Mouse (Mus musculus) left cerebral cortex, adult 18-20 months (tissue): ENCODE results near the gene Tor1b. TPM values are rescaled to one million over a fixed set of nuclear protein-coding genes. Genes with fewer than 3 reads are reported as not detected.
"Not testable (repeated sequence)": the region's sequence is repeated elsewhere in the genome, so short reads cannot be mapped to it uniquely, and the experiment has no call there.

Experiments
- DNase-seq, 2 experiments: peaks; one replicate each; pipeline ENCODE4 v3.0.0; 2021 to 2022; ENCODE audit warnings: low spot score in 2 of 2, mixed read lengths in 1 of 2
- total RNA-seq, 2 experiments: library from RNA; stranded (reverse); gene quantifications; 2 replicates each; pipeline ENCODE4 v1.2.3; 2021

Gene Tor1b
- total RNA-seq, 2 experiments from 2014 or later: 27.4 to 30.2 TPM

DNA sequence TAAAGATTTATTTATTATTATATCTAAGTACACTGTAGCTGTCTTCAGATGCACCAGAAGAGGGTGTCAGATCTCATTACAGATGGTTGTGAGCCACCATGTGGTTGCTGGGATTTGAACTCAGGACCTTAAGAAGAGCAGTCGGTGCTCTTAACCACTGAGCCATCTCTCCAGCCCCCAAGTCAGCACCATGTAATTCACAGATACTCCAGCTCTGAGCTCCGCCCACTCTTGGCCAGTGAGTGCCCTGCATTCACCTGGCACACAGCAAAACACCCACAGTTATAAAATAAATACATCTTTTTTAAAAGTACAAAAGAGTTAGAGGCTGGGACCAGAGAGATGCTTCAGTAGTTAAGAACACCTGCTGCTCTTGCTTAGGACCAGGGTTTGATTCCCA, 21.9 kb upstream of the Tor1b start:
- not testable (repeated sequence) for DNase-seq

- no peak for DNase-seq
Measured at GRCm38 (mm10) chr2:30931922-30932321, 20.8 kb upstream of the Tor1b start.

DNA sequence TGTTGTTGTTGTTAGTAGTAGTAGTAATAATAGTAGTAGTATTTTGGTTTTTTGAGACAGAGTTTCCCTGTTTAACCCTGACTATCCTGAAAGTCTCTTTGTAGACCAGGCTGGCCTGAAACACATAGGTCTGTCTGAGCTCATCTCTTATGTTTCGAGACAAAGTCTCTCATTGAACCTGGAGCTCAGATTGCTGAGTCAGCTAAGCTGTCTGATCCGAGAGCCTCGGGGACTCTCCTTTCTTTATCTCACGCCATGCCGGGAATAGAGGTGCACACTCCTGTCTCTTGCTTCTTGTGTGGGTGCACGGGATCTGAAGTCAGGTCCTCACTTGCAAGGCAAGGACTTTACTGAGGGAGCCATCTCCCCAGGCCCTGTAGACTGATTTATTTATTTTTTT, 19.7 kb upstream of the Tor1b start:
- no peak for DNase-seq

- peak; percentile 69 to 83 for DNase-seq
Measured at GRCm38 (mm10) chr2:30933917-30934450, 18.8 kb upstream of the Tor1b start.

DNA sequence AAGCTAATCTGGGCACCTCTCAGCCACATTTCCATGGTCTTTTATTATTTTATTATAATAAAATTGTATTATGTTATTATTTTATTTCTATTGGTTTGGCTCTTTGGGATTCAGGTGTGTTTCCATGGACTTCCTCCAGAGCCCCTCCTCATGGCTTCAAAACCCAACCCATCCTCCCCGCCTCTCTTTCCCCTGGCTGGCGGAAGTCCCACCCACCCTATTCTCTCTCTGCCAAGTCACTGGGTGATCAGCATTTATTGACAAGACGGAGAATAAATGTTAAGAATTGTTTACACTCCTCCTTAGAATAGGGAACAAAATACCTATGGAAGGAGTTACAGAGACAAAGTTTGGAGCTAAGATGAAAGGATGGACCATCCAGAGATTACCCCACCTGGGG, 16.0 kb upstream of the Tor1b start:
- no peak for DNase-seq

DNA sequence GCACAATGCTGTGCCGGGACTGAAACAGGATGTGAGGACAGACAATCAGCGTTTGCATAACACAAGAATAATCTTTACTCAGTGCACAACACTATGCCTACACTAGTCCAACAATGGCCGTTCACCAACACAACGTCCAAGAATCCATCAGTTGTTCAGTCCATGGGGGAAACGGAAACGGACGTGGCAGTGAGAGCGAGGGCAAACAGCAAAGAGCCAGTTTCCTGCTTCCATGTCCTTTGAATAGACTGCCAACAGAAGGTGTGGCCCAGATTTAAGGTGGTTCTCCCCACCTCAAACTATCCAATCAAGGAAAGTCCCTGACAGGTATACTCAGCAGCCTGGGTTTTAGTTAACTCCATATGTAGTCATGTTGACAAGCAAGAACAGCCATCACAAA, 15.0 kb upstream of the Tor1b start:
- DNase-seq: no peak

DNA sequence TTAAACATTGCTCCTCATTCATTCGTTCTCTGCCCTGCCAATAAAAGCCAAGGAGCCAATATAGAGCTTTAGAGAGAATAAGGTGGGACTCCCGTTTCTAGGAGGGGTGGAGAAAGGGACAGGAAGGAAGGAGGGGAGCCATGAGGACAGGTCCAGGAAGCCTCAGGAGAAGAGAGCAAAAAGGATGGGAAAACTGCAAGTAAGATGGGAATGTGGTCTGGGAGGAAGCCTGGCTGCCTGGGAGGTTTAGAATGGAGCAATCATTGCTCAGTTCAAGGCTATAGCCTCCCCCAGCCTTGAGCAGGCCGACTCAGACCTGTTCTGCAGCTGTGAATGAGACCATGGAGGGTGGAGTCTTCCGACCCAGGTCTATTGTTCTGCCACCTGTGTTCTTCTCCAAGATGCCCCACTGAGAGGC, 14.2 kb upstream of the Tor1b start:
- no peak for DNase-seq

- no peak for DNase-seq
Measured at GRCm38 (mm10) chr2:30941586-30941985, 11.2 kb upstream of the Tor1b start.

GRCm38 (mm10) chr2:30942116-30942515, 10.6 kb upstream of the Tor1b start:
- not testable (repeated sequence) for DNase-seq

DNA sequence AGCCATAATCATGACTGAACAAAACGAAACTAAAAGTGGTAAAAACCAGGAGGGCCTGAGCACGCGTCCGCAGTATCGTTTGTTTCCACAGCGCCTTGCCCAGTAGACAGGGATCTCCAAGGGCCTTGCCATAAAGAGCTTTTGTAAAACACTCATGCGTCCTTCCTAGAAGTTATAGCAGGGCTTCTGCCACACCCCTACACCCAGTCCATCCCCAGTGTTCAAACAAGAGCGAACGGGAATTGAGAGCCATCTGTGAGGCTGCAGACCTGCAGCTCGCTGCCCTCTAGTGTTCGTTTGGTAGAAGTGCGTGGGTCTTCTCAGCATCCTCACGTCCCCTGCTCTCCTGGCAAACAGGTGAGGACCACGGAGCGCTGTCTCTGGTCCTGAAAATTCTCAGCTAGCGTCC, 10.2 kb upstream of the Tor1b start:
- DNase-seq: peak in 1 of 2 experiments; percentile 53

- no peak for DNase-seq
Measured at GRCm38 (mm10) chr2:30952457-30952823, 319 bp upstream of the Tor1b start.

DNA sequence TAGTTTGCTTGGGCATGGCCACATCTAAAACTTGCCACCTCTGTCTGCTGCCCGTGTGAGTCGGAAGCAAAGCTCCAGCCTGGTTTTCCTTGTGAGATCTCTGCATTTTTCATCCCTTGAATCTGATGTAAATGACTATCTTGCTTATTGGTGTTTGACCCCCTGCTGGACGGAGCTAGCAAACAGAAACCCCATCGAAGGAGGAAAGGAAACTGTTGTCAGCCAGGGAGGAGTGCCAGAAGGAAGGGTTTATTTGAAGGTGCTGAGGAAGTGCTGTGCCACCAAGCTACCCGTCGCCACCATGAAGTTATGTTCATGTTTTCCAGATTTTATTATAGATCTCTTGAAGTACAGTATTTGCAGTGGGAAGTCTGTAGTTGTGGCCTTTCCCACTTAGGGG, 2.0 kb downstream of the Tor1b start:
- DNase-seq: no peak

- no peak for DNase-seq
Measured at GRCm38 (mm10) chr2:30957511-30957910, 4.8 kb downstream of the Tor1b start.

DNA sequence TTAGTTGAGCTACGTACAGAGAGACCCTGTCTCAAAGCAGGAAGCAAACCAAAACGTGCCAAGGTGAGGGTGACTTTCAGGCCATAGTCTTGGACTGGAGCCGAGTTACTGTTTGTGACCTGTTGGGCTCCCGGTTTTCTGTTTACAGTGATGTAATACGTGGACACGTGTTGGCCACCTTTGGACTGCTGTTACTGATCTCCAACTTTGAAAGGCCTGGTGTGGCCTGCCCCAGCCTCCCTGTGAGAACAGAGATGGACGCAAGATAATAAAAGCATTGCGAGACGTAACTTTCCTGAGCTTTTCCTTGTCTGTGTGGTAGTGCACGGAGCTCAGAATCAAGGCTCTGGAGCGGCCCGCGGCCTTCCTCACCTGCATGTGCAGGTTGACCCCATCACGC, 6.0 kb downstream of the Tor1b start:
- no peak for DNase-seq

GRCm38 (mm10) chr2:30959856-30960255, 7.1 kb downstream of the Tor1b start:
- DNase-seq: no peak

DNA sequence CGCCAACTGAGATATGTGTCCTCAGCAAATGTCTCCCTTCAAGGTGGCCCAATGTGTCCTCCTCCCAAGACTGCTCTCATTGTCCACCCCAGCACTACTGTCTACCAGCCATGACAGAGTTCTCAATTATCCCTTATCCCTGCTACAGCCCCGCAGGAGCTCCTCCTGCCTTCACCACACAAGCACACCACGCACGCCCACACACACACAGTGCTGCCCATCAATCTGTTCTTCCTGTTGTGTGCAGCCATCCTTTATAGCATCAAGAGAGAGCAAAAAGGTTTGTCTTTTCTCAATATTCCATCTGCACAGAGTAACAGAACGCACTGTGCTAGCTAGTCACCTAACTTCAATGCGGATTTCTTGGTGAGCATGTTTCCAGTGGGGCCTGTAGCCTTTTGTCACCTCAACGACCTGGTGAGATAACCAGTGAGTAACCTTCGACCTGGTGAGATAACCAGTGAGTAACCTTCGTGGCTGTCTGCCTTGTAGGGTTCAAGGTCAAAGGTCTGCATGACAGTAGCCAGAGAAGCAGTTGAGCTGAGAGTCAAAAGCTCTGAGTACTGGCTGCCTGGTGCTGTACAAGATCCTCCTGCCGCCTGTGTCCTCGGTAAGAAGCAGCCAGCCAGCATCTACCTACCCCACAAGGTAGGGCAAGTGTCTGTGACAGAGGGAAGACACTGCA, 10.0 kb downstream of the Tor1b start:
- DNase-seq: no peak

DNA sequence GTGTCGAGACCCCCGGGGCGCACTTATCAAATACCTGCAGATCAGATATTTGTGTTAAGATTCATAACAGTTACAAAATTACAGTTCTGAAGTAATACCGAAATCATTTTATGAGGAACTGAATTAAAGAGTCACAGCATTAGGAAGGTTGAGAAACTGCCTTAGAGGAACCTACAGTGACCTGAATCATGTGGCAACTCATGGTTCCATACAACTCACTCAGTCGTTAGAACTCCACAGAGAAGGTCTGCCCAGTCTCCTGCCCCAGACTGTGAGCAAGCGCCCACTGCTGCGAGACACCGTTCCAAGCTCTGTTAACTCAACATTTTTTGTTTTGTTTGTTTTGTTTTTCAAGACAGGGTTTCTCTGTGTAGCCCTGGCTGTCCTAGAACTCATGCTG, 12.9 kb downstream of the Tor1b start:
- no peak for DNase-seq

DNA sequence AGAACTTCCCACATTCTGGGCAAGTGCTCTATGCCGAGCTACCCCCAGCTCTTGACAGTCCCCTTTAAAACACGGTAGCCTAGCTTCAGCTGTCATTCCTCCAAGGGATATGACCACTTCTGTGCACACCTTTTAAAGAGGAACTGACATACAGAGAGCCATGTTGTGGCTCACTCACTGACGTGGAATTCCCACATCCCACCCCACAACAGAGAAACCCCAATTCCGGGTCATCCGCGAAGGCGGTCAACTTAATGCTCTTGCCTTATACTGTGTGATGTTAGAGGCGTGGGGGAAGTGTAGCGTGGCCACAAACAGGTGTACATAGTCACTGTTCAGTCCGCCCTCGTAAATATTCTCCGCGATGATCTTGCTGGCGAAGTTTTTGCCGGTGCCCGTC, 14.1 kb downstream of the Tor1b start:
- no peak for DNase-seq

GRCm38 (mm10) chr2:30967352-30968327, 14.9 kb downstream of the Tor1b start, which contains the start of gene Tor1a:
Tor1a (minus strand) TSS chr2:30967933.
- peak; percentile 92 for DNase-seq

DNA sequence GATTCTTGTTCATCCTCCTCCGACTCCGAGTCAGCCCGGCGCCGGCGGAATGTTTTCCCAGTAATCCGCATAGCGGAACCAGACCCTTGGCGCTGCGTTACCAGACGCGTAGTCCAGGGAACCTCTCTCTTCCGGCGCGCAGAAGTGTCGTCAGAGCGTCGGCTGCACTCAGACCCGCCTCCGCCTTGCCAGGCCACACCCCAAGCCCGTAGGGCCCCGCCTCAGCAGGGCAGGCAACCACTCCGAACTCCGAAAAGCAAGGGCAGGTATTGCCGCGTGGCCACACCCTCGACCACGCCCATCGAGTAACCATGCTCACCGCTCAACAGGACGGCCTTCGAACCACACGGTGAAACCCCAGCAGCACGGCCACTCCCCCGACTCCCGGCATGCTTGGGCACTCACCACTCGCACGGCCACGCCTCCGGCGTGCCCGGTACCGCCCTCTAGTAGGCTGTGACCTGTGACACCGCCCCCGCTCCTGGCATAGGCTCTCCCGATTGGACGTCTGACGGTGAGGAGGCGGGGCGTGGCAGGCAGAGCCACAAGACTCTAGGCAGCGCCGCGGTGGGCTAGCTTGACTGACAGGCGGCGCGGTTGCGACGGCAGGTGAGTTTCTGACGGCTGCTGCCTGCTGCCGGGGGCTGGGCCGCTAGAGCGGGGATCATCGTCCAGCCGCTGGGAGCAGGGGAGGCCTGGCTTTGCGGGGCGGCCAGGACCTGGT, 29.2 kb downstream of the Tor1b start, which contains the start of the genes BC005624 and Usp20:
TSS of gene BC005624 (minus strand) at position 412 of the 724 bp plus-strand sequence.
TSS of gene Usp20 (plus strand) at position 490 of the 724 bp plus-strand sequence.
- peak; percentile 99 to 100 for DNase-seq

DNA sequence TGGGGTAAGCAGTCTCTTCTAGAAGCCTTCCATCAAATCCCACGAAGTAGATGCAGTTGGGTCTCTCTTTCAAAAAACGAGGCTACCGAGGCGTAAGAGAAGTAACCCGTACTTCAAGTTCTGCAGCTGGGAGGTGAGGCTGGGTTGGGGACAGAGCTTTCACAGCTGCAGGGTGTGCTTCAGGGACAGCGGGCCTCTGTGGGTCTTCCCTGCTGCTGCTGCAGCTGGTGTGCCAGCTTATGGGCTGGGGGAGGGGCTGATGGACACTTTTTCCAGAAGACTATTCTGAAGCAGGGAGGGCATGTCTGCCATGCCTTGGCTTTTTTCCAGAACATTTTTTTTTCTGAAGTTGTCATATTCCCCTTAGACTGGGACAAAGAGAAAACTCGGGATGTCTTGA, 30.3 kb downstream of the Tor1b start:
- no peak for DNase-seq
